Mouse (Mus musculus) heart, embryonic 10.5 days (tissue): ENCODE data around the gene Afmid. TPM values are rescaled to one million over a fixed set of nuclear protein-coding genes. Genes with fewer than 3 reads are reported as not detected.
"Not testable (repeated sequence)": the region's sequence is repeated elsewhere in the genome, so short reads cannot be mapped to it uniquely, and the experiment has no call there.

ENCODE experiments used
- DNase-seq: peaks from one replicate; pipeline ENCODE4 v3.0.0-alpha.2; 2017; ENCODE audit warnings: low spot score
- H3K27ac ChIP-seq: fragments of 300-500 bp; sonication (generic); 2 replicates; pipeline ENCODE4 v1.5.1; 2016; ENCODE audit warnings: mild to moderate bottlenecking
- H3K27me3 ChIP-seq: fragments of 300-500 bp; sonication (generic); 2 replicates; pipeline ENCODE4 v1.6.1; 2016; ENCODE audit warnings: mild to moderate bottlenecking; ENCODE audit not compliant: poor library complexity, insufficient read depth, severe bottlenecking
- H3K36me3 ChIP-seq: fragments of 300-500 bp; sonication (generic); 2 replicates; pipeline ENCODE4 v1.6.1; 2016; ENCODE audit warnings: mild to moderate bottlenecking, moderate library complexity
- H3K4me1 ChIP-seq: fragments of 300-500 bp; sonication (generic); 2 replicates; pipeline ENCODE4 v1.6.1; 2016; ENCODE audit warnings: mild to moderate bottlenecking
- H3K4me3 ChIP-seq: fragments of 300-500 bp; sonication (generic); 2 replicates; pipeline ENCODE4 v1.5.1; 2016; ENCODE audit warnings: mild to moderate bottlenecking, moderate library complexity
- H3K9me3 ChIP-seq: fragments of 300-500 bp; sonication (generic); 2 replicates; pipeline ENCODE4 v1.6.1; 2016; ENCODE audit warnings: mild to moderate bottlenecking, moderate library complexity
- WGBS: fragments of 180-500 bp; shearing (Covaris S2); methylation state at CpG from one replicate; pipeline ENCODE4 v1.1.7; 2016; 5-methylcytosine and 5-hydroxymethylcytosine counted together
- polyA plus RNA-seq: library from polyadenylated mRNA; unstranded; fragments of >200 nt; fragmentation: Nextera tagmentation; extraction: Ambion mirVana; gene quantifications from 2 replicates; pipeline ENCODE4 v1.2.1, GENCODE M21; 2016

The Afmid gene
- polyA plus RNA-seq, 1 experiment from 2014 or later = 8.8 TPM

DNA sequence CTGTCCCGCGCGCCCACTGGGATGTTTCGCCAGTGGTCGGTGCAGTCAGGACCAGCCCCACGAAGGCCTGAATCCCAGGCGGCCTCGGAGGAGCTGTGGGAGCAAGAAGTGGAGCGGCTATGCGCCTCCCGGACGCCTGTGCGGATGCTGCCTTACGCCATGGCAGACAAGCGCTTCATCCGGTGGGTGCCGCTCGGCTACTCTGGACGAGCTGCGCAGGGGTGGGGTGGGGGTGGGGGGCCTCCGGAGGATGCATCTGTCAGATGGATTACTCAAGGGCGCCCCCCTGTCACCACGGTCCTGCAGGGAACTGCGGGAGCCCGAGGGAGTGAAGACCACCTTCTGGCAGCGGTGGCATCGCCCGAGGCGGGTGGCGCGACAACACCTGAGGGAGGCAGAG, 42.6 kb upstream of the Afmid start:
- 5% methylated on average over 31 of the region's 31 CpGs for WGBS
- Histone ChIP-seq H3K27me3 (peaks cover 42% of the 10 kb centered on the region), H3K9me3 (no peaks in the 10 kb centered on the region), H3K36me3 (peaks cover 6% of the 10 kb centered on the region; the same call in 1 of the 2 replicates), H3K27ac (peak overlapping the region; percentile 93), H3K4me3 (peak overlapping the region; percentile 79), H3K4me1 (peaks cover 56% of the 10 kb centered on the region)
- DNase-seq = peak; percentile 93

DNA sequence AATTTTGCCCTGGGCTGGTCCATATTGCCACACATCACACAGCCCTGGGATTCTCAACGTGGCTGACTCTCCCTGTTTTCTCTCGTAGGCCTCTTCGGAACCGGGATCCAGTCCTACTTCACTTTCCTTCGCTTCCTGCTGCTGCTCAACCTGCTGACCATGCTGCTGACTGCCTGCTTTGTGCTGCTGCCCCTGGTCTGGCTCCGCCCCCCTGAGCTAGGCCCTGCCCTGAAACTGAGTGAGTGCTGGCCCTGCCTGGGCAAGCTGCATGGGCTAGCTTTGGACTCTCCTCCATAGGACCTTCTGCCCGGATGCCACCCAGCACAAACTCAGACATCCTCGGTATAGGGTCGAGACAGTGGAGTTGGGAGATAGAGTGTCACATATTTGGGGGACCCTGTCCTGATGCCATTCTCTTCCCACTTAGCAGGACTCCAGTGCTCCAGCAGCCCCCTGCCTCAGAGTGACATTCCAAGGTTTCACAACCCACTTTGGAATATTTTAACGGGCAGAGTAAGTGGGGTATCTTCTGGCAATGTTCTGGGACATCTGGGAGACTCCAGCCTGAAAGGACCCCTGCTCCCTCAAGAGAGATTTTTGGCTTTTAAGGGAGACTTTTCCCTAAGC, 41.9 kb upstream of the Afmid start:
- DNase-seq = peak; percentile 89
- H3K27me3 ChIP-seq = peaks cover 43% of the 10 kb centered on the region
- H3K4me3 ChIP-seq = peak overlapping the region; percentile 79
- 40% methylated on average over 10 of the region's 10 CpGs for WGBS
- H3K4me1 ChIP-seq = peaks cover 49% of the 10 kb centered on the region
- H3K36me3 ChIP-seq = no peaks in the 10 kb centered on the region
- peak overlapping the region; percentile 93 for H3K27ac ChIP-seq
- no peaks in the 10 kb centered on the region for H3K9me3 ChIP-seq

DNA sequence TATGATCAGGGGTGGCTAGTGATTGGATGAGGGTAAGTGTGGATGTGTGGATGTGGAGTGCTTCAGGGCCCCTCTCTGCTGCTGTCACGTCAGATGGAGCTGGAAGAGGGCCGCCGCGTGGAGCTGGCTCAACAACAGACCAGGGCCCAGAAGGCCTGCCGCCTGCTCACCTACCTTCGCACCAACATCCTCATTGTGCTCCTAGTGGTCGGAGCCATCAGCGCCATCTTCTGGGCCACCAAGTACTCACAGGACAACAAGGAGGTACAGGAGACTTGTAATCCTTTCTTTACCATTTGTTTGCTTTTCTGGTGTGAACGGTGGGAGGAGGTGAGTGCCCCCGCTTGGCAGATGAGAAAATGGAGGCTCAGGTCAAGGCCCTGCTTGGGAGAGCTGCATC, 39.4 kb upstream of the Afmid start:
- whole genome bisulfite sequencing = 9% methylated on average over 10 of the region's 10 CpGs
- Histone ChIP-seq H3K36me3 (no peaks in the 10 kb centered on the region), H3K9me3 (no peaks in the 10 kb centered on the region), H3K4me3 (no peak overlapping the region), H3K27ac (no peak overlapping the region), H3K4me1 (peaks cover 38% of the 10 kb centered on the region), H3K27me3 (peaks cover 61% of the 10 kb centered on the region)
- peak; percentile 87 for DNase-seq

DNA sequence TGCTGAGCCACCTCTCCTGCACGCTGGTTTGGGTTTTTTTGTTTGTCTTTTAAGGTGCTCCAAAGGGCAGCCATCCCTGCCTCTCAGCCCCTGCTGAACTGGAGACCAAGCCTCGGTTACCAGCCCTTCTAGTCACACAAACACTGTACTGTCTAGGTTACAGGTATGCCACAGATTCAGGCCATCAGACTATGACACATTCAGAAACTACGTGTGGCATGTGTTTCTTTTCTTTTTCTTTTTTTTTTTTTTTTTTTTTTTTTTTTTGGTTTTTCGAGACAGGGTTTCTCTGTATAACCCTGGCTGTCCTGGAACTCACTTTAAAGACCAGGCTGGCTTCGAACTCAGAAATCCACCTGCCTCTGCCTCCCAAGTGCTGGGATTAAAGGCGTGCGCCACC, 37.2 kb upstream of the Afmid start:
- DNase-seq, H3K4me3 ChIP-seq, H3K36me3 ChIP-seq, H3K27ac ChIP-seq, H3K9me3 ChIP-seq: not testable (repeated sequence)
- peaks cover 53% of the 10 kb centered on the region for H3K27me3 ChIP-seq
- H3K4me1 ChIP-seq = peaks cover 30% of the 10 kb centered on the region
- 85% methylated on average over 7 of the region's 7 CpGs for WGBS

DNA sequence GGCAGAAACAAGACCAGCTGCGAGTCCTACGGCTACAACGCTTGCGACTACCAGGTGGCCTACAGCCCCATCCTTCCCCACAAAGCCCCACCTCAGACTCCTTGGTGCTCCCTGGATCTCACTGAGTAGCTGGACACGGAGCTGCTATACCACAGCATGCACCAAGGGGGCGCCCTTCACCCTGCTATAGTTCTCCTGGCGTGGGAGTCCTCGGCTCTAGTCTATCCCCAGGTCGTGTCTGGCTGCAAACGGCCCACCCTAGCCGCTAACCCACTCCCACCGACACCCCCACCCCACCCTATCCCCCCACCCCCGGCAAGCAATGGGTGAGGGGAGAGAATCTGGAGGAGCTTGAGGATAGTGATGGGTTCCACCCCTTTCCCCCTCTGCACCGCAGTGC, 35.4 kb upstream of the Afmid start:
- H3K4me3 ChIP-seq = peak overlapping the region; percentile 42
- peak; percentile 87 for DNase-seq
- WGBS = 8% methylated on average over 14 of the region's 14 CpGs
- no peaks in the 10 kb centered on the region for H3K36me3 ChIP-seq
- peaks cover 35% of the 10 kb centered on the region for H3K27me3 ChIP-seq
- H3K27ac ChIP-seq = peak overlapping the region; percentile 56
- H3K4me1 ChIP-seq = peaks cover 30% of the 10 kb centered on the region
- no peaks in the 10 kb centered on the region for H3K9me3 ChIP-seq

DNA sequence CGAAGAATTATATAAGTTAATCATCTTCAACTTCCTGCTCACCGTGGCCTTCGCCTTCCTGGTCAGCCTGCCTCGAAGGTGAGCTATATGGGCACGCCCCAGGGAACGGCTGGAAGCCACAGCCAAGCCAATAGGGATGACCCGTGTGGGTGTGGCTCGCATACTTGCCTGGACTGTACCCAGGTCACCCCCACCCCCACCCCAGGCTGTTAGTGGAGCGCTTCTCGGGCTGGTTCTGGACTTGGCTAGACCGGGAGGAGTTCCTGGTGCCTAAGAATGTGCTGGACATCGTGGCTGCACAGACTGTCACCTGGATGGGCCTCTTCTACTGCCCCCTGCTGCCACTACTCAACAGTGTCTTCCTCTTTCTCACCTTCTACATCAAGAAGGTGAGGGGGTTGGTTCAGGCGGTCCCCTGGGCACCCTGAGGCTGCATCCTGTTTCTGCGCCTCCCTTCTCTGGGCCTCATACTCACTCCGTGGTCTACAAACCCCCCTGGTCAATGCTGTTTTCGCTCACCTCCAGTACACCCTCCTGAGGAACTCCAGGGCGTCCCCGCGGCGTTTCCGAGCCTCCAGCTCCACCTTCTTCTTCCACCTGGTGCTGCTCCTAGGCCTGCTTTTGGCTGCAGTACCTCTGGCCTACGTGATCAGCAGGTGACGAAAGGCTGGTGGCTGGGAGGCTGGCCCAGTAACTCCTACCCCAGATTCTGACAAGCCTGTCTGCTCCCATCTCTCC, 34.9 kb upstream of the Afmid start:
- Histone ChIP-seq H3K4me3 (peak overlapping the region; percentile 42), H3K27ac (peak overlapping the region; percentile 56), H3K36me3 (no peaks in the 10 kb centered on the region), H3K4me1 (peaks cover 30% of the 10 kb centered on the region), H3K9me3 (no peaks in the 10 kb centered on the region), H3K27me3 (peaks cover 35% of the 10 kb centered on the region)
- WGBS = 26% methylated on average over 23 of the region's 23 CpGs
- peak; percentile 87 for DNase-seq

DNA sequence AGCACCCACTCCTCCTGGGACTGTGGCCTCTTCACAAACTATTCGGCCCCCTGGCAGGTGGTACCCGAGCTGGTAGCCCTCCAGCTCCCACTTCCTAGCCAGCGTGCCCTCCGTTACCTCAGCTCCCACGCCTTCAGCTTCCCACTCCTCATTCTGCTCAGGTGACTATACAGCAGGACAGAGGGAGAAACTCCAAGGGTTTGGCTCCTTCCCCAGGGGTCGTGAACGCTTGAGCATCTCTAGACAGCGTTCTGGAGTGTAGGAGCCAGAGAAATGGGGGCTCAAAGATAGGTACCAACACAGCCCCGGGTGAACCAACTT, 34.3 kb upstream of the Afmid start:
- no peak for DNase-seq
- H3K36me3 ChIP-seq = no peaks in the 10 kb centered on the region
- no peak overlapping the region for H3K4me3 ChIP-seq
- peak overlapping the region; percentile 56; the same call in 1 of the 2 replicates for H3K27ac ChIP-seq
- peaks cover 35% of the 10 kb centered on the region for H3K4me1 ChIP-seq
- 74% methylated on average over 9 of the region's 9 CpGs for WGBS
- peaks cover 35% of the 10 kb centered on the region for H3K27me3 ChIP-seq
- H3K9me3 ChIP-seq = no peaks in the 10 kb centered on the region

DNA sequence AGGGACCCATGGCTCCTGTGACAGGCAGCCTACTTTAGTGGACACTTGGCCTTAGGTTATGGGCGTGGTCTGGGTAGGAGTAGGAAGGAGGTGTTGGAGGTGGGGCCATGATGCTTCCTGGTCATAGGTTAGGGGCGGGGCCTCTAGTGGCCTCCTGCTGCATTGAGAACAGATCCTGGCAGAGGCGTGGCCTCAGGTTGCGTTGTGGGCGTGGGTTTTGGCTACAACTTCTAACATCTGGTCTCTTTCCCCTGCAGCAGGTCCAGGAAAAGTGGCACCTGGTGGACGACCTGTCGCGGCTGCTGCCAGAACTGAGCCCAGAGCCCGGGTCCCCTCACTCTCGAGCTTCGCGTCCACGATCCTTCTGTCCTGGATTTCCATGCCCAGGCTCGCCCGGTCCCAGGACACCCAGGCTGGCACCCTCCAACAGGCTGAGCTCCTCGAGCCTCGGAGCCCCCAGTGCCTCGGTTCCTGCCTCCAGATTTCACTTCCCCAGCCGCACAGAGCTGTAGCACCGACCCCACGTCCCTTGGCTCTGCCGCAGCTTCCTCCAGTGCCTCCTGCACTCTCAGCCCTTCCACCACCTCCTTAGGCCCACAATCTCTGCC, 33.3 kb upstream of the Afmid start:
- peak; percentile 96 for DNase-seq
- peaks cover 36% of the 10 kb centered on the region for H3K27me3 ChIP-seq
- WGBS = 10% methylated on average over 22 of the region's 22 CpGs
- H3K9me3 ChIP-seq = no peaks in the 10 kb centered on the region
- peak overlapping the region; percentile 73 for H3K27ac ChIP-seq
- H3K36me3 ChIP-seq = no peaks in the 10 kb centered on the region
- peak overlapping the region; percentile 55 for H3K4me3 ChIP-seq
- peaks cover 41% of the 10 kb centered on the region for H3K4me1 ChIP-seq

DNA sequence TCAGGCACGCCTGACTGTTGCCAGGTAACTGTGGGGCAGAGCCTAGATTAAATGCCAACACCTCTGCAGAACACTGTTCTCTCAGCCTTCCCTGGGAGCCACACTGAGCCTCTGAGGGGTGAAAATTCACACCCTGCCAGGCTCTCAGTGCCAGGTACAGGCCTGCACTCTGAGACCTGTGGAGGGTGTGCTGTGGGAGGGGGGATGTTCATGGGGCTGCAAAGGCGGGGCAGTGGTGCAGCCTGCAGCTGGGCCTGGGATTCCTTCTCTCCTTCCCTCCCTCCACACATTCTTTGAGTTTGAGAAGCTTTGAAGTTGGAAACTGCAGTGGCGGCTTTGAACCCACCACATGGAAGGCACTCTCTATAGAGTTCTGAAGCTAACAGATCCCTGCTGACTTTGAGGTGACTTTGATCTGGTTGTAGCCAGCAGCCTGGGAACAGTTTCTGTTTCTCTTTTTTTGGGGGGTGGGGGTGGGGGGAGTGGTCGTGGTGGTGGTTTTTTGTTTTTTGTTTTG, 31.6 kb upstream of the Afmid start:
- DNase-seq = no peak
- Histone ChIP-seq H3K4me3 (no peak overlapping the region), H3K4me1 (peaks cover 58% of the 10 kb centered on the region), H3K27me3 (peaks cover 37% of the 10 kb centered on the region), H3K9me3 (no peaks in the 10 kb centered on the region), H3K36me3 (no peaks in the 10 kb centered on the region), H3K27ac (no peak overlapping the region)
- 51% methylated on average over 4 of the region's 4 CpGs for WGBS

DNA sequence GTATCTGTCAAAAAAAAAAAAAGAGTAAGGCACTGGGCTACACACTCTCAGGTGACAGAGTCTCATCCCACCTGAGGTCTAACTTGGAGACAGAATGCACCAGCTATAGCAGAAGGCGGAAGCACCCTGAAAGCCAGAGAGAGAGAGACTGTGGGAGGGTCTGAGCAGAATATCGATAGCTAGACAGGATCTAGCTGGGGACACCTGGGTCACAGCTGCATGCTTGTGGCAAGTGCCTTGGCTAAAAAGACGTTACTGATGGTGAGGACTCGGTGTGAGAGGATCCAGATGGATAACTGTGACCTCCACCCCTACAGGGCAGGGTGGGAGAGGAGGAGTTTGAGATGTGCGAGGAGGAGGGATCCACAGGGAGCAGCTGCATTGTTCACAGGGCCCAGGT, 28.8 kb upstream of the Afmid start:
- no peak for DNase-seq
- WGBS = 34% methylated on average over 5 of the region's 5 CpGs

DNA sequence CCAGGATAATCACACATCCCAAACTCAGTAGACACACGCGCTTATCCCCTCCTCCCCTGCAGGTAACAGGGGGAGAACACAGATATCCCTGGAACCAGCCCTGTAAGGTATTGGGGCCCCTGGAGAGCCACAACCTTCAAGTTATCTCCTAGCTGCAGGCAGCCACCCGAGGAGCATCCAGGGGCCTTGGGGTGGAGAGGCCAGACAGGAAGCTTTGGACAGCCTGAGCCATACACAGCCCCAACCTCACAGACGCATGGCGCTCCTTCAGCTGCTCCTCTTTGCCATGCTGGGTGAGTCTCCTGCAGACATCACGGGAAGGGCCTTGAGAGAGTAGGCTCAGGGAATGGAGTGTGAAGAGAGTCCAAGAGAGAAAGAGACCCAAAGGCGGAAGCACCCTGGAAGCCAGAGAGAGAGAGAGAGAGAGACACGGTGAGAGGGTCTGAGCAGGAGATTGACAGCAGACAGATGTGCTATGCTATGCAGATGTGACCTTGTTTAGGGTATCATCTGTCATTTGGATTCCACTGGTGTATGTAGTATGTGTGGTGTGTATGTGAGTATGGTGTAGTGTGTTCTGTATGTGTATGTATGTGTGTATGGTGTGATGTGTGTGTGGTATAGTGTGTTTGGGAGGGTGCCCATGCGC, 28.1 kb upstream of the Afmid start, which contains the start of gene 6030468B19Rik:
TSS of gene 6030468B19Rik (plus strand) at position 150 of the 649 bp plus-strand sequence.
- Histone ChIP-seq H3K36me3 (no peaks in the 10 kb centered on the region), H3K4me1 (peaks cover 38% of the 10 kb centered on the region), H3K4me3 (peak within 1 kb of the TSS; percentile 37), H3K27ac (peak within 1 kb of the TSS; percentile 74), H3K9me3 (no peaks in the 10 kb centered on the region), H3K27me3 (peaks cover 7% of the 10 kb centered on the region; the same call in 1 of the 2 replicates)
- peak; percentile 92 for DNase-seq
- 29% methylated on average over 9 of the region's 9 CpGs for WGBS

More for the DNA sequence above, 28.8 kb upstream of the Afmid start:
- Histone ChIP-seq H3K4me1 (peaks cover 45% of the 10 kb centered on the region), H3K9me3 (no peaks in the 10 kb centered on the region), H3K27ac (peak overlapping the region; percentile 74; the same call in 1 of the 2 replicates), H3K36me3 (no peaks in the 10 kb centered on the region), H3K27me3 (peaks cover 13% of the 10 kb centered on the region), H3K4me3 (no peak overlapping the region)

DNA sequence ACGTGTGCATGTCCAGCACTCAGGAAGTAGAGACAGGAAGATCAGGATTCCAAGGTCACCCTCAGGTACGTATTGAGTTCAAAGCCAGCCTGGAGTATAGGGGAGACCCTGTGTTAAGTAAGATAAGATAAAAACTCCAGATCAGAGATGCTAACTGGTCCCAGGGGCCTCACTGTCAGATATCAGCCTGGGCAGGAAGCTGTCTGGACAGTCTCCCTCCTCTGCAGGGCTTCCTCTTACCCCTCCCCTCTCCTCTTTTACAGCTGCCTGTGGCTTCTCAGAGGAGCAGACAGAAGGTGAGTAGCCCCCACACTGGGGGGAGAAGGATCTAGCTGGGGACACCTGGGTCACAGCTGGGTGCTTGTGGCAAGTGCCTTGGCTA, 27.6 kb upstream of the Afmid start:
- Histone ChIP-seq H3K27ac (peak overlapping the region; percentile 74), H3K4me3 (peak overlapping the region; percentile 37), H3K36me3 (no peaks in the 10 kb centered on the region), H3K9me3 (no peaks in the 10 kb centered on the region), H3K4me1 (peaks cover 37% of the 10 kb centered on the region), H3K27me3 (peaks cover 5% of the 10 kb centered on the region; the same call in 1 of the 2 replicates)
- WGBS = 14% methylated on average over 2 of the region's 2 CpGs
- peak; percentile 85 for DNase-seq
